Mouse (Mus musculus): ENCODE measurements at regions not wholly inside any gene's neighbourhood (a gene's known extent, or its start where the extent isn't known, plus 50 kb on each side); places are given as distances from the start of the nearest gene placed in this dataset.
A peak's percentile ranks its signal among the peaks of the same experiment; 100 is the strongest.
"Not testable (repeated sequence)": the region's sequence is repeated elsewhere in the genome, so short reads cannot be mapped to it uniquely, and the experiment has no call there.

DNA sequence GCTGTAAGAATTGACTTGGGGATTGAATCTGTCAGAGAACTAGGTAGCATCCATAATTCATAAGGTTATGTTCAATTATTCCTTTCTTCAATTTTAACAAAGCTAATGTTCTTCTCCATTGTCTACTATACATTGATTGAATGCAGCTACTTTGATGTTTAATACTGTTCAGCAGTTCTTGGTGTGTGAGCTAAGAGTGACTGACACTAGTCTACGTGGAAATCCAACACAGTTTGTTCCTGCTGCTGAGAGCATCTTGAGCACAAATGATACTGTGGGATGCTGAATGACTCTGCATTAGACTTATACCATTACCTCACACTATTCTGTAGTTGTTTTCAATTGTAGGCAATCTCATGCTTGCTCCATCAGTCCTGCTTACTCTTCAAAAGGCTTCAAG, 249.4 kb upstream of the Akr1e1 start:
- peak; percentile 18 for DNase-seq (ENCODE audit: low read depth)
- TF ChIP-seq POLR2A (IDR thresholded peaks at IDR 0.05; ENCODE audit: borderline replicate concordance, extremely low read depth, insufficient read depth, insufficient read length, poor library complexity, severe bottlenecking), result no peak
- TF ChIP-seq CTCF (IDR thresholded peaks at IDR 0.05; ENCODE audit: borderline replicate concordance, extremely low read depth, insufficient read depth, insufficient read length), result no peak

GRCm38 (mm10) chr13:4839481-4839880, 230.5 kb upstream of the Akr1e1 start:
- not testable (repeated sequence) for DNase-seq (ENCODE audit: low read depth)

- no peak for DNase-seq (ENCODE audit: low read depth)
- no peak for TF ChIP-seq POLR2A (IDR thresholded peaks at IDR 0.05; ENCODE audit: borderline replicate concordance, extremely low read depth, insufficient read depth, insufficient read length, poor library complexity, severe bottlenecking)
- TF ChIP-seq CTCF (IDR thresholded peaks at IDR 0.05; ENCODE audit: borderline replicate concordance, extremely low read depth, insufficient read depth, insufficient read length), result no peak
Observed at GRCm38 (mm10) chr13:4826756-4827155, 217.8 kb upstream of the Akr1e1 start.

GRCm38 (mm10) chr13:4825749-4826148, 216.8 kb upstream of the Akr1e1 start:
- DNase-seq (ENCODE audit: low read depth), result not testable (repeated sequence)

- no peak for TF ChIP-seq CTCF (IDR thresholded peaks at IDR 0.05; ENCODE audit: borderline replicate concordance, extremely low read depth, insufficient read depth, insufficient read length)
- no peak for TF ChIP-seq POLR2A (IDR thresholded peaks at IDR 0.05; ENCODE audit: borderline replicate concordance, extremely low read depth, insufficient read depth, insufficient read length, poor library complexity, severe bottlenecking)
- DNase-seq (ENCODE audit: low read depth), result no peak
Observed at GRCm38 (mm10) chr13:4806876-4807275, 197.9 kb upstream of the Akr1e1 start.

GRCm38 (mm10) chr13:4800666-4801065, 191.7 kb upstream of the Akr1e1 start:
- no peak for DNase-seq (ENCODE audit: low read depth)
- TF ChIP-seq CTCF (IDR thresholded peaks at IDR 0.05; ENCODE audit: borderline replicate concordance, extremely low read depth, insufficient read depth, insufficient read length), result no peak
- TF ChIP-seq POLR2A (IDR thresholded peaks at IDR 0.05; ENCODE audit: borderline replicate concordance, extremely low read depth, insufficient read depth, insufficient read length, poor library complexity, severe bottlenecking), result no peak

- no peak for TF ChIP-seq CTCF (IDR thresholded peaks at IDR 0.05; ENCODE audit: borderline replicate concordance, extremely low read depth, insufficient read depth, insufficient read length)
- TF ChIP-seq POLR2A (IDR thresholded peaks at IDR 0.05; ENCODE audit: borderline replicate concordance, extremely low read depth, insufficient read depth, insufficient read length, poor library complexity, severe bottlenecking), result no peak
- DNase-seq (ENCODE audit: low read depth), result no peak
Observed at GRCm38 (mm10) chr13:4791139-4791538, 182.2 kb upstream of the Akr1e1 start.

DNA sequence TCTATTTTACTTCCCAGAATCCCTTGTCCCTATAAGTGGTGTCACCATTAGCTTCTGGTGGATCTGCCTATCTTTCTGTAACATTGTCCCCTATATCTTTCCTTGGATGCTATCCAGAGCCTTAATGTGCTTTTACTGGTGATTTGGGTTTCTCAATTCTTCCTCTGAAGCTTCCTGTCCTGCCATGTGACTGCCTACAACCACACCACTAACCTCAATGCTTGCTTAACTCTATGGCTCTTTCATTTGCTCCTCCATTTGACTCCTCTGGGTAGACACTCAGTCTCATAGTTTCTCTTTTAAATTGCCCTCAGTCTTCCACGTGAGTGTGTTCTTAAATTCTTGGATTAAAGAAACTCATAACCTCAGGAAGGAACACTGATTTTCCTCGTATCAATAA, 181.4 kb upstream of the Akr1e1 start:
- no peak for TF ChIP-seq POLR2A (IDR thresholded peaks at IDR 0.05; ENCODE audit: borderline replicate concordance, extremely low read depth, insufficient read depth, insufficient read length, poor library complexity, severe bottlenecking)
- TF ChIP-seq CTCF (IDR thresholded peaks at IDR 0.05; ENCODE audit: borderline replicate concordance, extremely low read depth, insufficient read depth, insufficient read length), result no peak
- DNase-seq (ENCODE audit: low read depth), result no peak

- peak; percentile 4 for DNase-seq (ENCODE audit: low read depth)
- TF ChIP-seq POLR2A (IDR thresholded peaks at IDR 0.05; ENCODE audit: borderline replicate concordance, extremely low read depth, insufficient read depth, insufficient read length, poor library complexity, severe bottlenecking) (no peak), CTCF (IDR thresholded peaks at IDR 0.05; ENCODE audit: borderline replicate concordance, extremely low read depth, insufficient read depth, insufficient read length) (no peak)
Observed at GRCm38 (mm10) chr13:4783290-4783689, 174.3 kb upstream of the Akr1e1 start.

- DNase-seq (ENCODE audit: low read depth), result not testable (repeated sequence)
Observed at GRCm38 (mm10) chr13:4778264-4778823, 169.4 kb upstream of the Akr1e1 start.

GRCm38 (mm10) chr13:4776855-4777254, 167.9 kb upstream of the Akr1e1 start:
- TF ChIP-seq CTCF (IDR thresholded peaks at IDR 0.05; ENCODE audit: borderline replicate concordance, extremely low read depth, insufficient read depth, insufficient read length) (peak; percentile 47; the same call in 1 of the 2 replicates), POLR2A (IDR thresholded peaks at IDR 0.05; ENCODE audit: borderline replicate concordance, extremely low read depth, insufficient read depth, insufficient read length, poor library complexity, severe bottlenecking) (no peak)
- peak; percentile 55 for DNase-seq (ENCODE audit: low read depth)

DNA sequence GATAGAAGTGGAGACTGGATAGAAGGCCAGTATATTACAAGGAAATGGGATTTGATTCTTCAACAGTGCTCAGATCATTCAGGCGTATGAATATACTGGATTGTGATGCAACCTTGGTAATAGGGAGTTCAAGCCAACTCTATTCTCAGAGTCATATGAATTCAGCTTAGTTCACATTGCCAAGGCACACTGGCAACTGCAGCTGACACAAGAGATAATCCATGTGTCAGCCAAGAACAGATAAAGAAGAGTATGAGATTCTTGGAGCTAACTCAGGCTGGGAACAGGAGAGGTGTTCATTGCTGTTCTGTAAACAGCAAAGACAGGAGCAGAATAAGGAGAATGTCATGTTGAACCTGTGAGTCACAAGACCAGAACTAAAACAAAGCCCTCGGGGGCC, 163.3 kb upstream of the Akr1e1 start:
- TF ChIP-seq CTCF (IDR thresholded peaks at IDR 0.05; ENCODE audit: borderline replicate concordance, extremely low read depth, insufficient read depth, insufficient read length) (no peak), POLR2A (IDR thresholded peaks at IDR 0.05; ENCODE audit: borderline replicate concordance, extremely low read depth, insufficient read depth, insufficient read length, poor library complexity, severe bottlenecking) (no peak)
- peak; percentile 22 for DNase-seq (ENCODE audit: low read depth)
